Mouse (Mus musculus) liver, adult 2 months (tissue): ENCODE measurements around the gene Mmp7. TPM values are rescaled to one million over a fixed set of nuclear protein-coding genes. Genes with fewer than 3 reads are reported as not detected.

Experiments used
- DNase-seq: peaks from one replicate; pipeline ENCODE4 v3.0.0-alpha.2; 2011; ENCODE audit warnings: low read depth, low spot score; ENCODE audit errors: extremely low read depth
- H3K27ac ChIP-seq: fragments of 200-500 bp; replicated peaks from 2 replicates; pipeline ENCODE4 v1.5.1; 2012; ENCODE audit warnings: low read depth, mild to moderate bottlenecking, control low read depth, inconsistent platforms, low read length; ENCODE audit not compliant: insufficient read depth
- H3K27me3 ChIP-seq: fragments of 200-500 bp; 2 replicates; pipeline ENCODE4 v1.6.1; 2012; ENCODE audit warnings: mild to moderate bottlenecking, moderate library complexity, low read length, inconsistent platforms; ENCODE audit not compliant: control insufficient read depth, insufficient read depth
- H3K36me3 ChIP-seq: fragments of 200-500 bp; 2 replicates; pipeline ENCODE4 v1.6.1; 2012; ENCODE audit warnings: low read length, inconsistent platforms; ENCODE audit not compliant: control insufficient read depth, insufficient read depth
- H3K4me1 ChIP-seq: fragments of 200-500 bp; 2 replicates; pipeline ENCODE4 v1.6.1; 2011; ENCODE audit warnings: low read length; ENCODE audit not compliant: control insufficient read depth, insufficient read depth
- H3K4me3 ChIP-seq: fragments of 200-500 bp; 2 replicates; pipeline ENCODE4 v1.5.1; 2011; ENCODE audit warnings: low read depth, mild to moderate bottlenecking, control low read depth, low read length, moderate library complexity; ENCODE audit not compliant: insufficient read depth
- H3K79me2 ChIP-seq: fragments of 200-500 bp; 2 replicates; pipeline ENCODE4 v1.6.1; 2012; ENCODE audit warnings: inconsistent platforms, mild to moderate bottlenecking, low read length, moderate library complexity; ENCODE audit not compliant: control insufficient read depth, insufficient read depth
- H3K9ac ChIP-seq: fragments of 200-500 bp; 2 replicates; pipeline ENCODE4 v1.6.1; 2012; ENCODE audit warnings: low read depth, mild to moderate bottlenecking, control low read depth, inconsistent platforms, low read length
- CTCF ChIP-seq: fragments of 200-500 bp; IDR thresholded peaks from 2 replicates; pipeline ENCODE4 v1.5.1; 2011; ENCODE audit warnings: low read depth, low read length, control low read depth
- POLR2A ChIP-seq: fragments of 200-500 bp; IDR thresholded peaks from 2 replicates; pipeline ENCODE4 v1.6.1; 2011; ENCODE audit warnings: low read length, control low read depth; ENCODE audit not compliant: insufficient read depth; ENCODE audit errors: extremely low read depth
- WGBS: fragments of 180-500 bp; shearing (Covaris S2); methylation state at CpG from one replicate; pipeline ENCODE4 v1.1.7; 2018; 5-methylcytosine and 5-hydroxymethylcytosine counted together
- polyA plus RNA-seq: library from polyadenylated mRNA; depleted of rRNA; stranded (reverse); fragments of >200 nt; gene quantifications from 2 replicates; pipeline ENCODE4 v1.2.3, GENCODE M21; 2012
- total RNA-seq: library from RNA; depleted of rRNA; stranded (reverse); fragments of >200 nt; gene quantifications from 2 replicates; pipeline ENCODE4 v1.2.3, GENCODE M21; 2014

The Mmp7 gene
- total and polyA plus RNA-seq, 2 experiments = 0.55 TPM; not detected in 1

DNA sequence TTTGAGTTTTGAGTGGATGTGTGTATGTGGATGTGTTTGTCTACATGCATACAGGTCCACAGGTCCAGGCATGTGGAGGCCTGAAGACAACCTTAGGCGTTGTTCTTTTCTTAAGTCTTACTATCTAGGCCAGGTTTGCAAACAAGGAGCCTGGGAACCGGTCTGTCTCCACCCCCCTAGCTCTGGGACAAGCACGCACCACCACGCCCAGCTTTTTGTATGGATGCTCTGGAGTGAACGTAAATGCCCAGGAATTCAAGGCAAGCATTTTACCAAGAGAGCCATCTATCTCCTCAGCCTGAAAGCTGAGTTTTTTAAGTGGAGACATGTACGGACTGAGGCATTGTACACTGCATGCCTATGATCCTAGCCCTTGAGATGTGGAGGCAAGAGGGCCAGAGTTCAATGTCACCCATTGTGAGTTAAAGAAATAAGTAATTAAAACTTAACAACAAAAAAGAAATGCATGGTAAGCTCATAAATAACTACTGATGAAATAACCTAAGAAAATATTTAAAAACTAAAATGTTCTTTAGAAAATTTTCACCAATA lies 32.3 kb upstream of the Mmp7 start:
- no peak for DNase-seq
- no peak overlapping the region for H3K4me3 ChIP-seq
- H3K27me3 ChIP-seq = no peaks in the 10 kb centered on the region
- no peaks in the 10 kb centered on the region for H3K4me1 ChIP-seq
- H3K36me3 ChIP-seq = no peaks in the 10 kb centered on the region
- H3K79me2 ChIP-seq = no peaks in the 10 kb centered on the region
- WGBS = 88% methylated on average over 6 of the region's 6 CpGs
- no peak overlapping the region for H3K27ac ChIP-seq
- TF ChIP-seq CTCF (no peak), POLR2A (no peak)
- H3K9ac ChIP-seq = no peak overlapping the region

GRCm38 (mm10) chr9:7661371-7661770 lies 30.5 kb upstream of the Mmp7 start:
- Histone ChIP-seq H3K4me3 (no peak overlapping the region), H3K36me3 (no peaks in the 10 kb centered on the region), H3K27me3 (no peaks in the 10 kb centered on the region), H3K4me1 (no peaks in the 10 kb centered on the region), H3K27ac (no peak overlapping the region), H3K9ac (no peak overlapping the region), H3K79me2 (no peaks in the 10 kb centered on the region)
- TF ChIP-seq CTCF (no peak), POLR2A (no peak)
- DNase-seq = peak; percentile 21
- WGBS = 12% methylated on average over 1 of the region's 1 CpGs

DNA sequence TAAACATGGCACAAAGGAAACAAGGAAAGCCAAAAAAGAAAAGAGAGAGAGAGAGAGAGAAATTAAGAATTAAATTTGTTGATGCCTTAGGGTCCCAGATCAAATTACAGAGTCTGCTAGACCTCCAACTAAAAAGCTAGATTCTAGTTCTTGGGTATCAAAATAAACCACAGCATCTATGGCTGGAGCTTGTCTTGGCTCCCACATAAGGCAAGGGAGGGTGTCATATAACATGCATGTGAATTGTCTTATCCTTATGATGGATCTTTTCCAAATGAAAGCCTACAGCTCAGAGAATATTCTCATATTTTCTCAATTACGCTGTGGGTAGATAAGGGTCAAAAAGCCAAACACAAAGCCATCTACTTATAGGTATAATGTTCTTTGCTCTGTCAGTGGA lies 22.2 kb upstream of the Mmp7 start:
- no peak overlapping the region for H3K4me3 ChIP-seq
- H3K4me1 ChIP-seq = no peaks in the 10 kb centered on the region
- no peak overlapping the region for H3K9ac ChIP-seq
- no peaks in the 10 kb centered on the region for H3K36me3 ChIP-seq
- no peak overlapping the region for H3K27ac ChIP-seq
- WGBS = 93% methylated on average over 1 of the region's 1 CpGs
- H3K79me2 ChIP-seq = no peaks in the 10 kb centered on the region
- TF ChIP-seq CTCF (no peak), POLR2A (no peak)
- H3K27me3 ChIP-seq = no peaks in the 10 kb centered on the region
- no peak for DNase-seq

- Histone ChIP-seq H3K4me3 (no peak overlapping the region), H3K9ac (no peak overlapping the region), H3K27ac (no peak overlapping the region), H3K27me3 (no peaks in the 10 kb centered on the region), H3K4me1 (no peaks in the 10 kb centered on the region), H3K36me3 (no peaks in the 10 kb centered on the region), H3K79me2 (no peaks in the 10 kb centered on the region)
- no peak for DNase-seq
- TF ChIP-seq CTCF (no peak), POLR2A (no peak)
- 82% methylated on average over 9 of the region's 9 CpGs for WGBS
These were observed 18.9 kb upstream of the Mmp7 start for GRCm38 (mm10) chr9:7672985-7673384.

DNA sequence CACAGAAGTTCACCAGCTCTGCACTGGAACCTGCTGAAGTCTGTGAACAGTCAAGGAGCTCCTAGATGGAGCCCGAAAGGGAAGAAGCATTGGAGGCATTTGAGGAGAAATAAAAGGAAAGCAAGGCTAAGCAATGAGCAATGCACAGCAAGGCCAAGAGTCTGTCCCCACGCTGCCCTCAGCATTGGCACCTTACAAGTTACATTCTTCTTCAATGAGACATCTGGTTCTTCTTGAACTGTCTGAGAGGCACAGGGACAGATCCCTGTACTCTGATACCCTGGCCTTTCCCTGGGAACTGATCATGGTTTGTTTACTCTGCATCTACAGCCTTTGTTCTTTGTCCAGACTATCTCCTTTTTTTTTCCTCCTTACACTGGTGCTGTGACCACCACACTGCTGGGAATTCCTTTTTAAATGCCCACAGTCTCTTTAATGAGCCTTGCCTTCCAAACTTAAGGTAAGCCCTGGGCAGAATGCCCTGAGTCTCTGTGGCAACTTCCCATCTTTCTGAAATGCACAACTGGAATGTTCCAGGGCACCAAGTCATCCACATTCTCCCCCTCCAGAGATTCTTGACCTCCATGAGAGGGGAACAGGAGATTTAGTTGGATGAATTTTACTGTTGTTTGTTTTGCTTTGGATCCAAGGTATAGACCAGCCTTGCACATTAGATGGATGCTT lies 13.6 kb upstream of the Mmp7 start:
- Histone ChIP-seq H3K36me3 (no peaks in the 10 kb centered on the region), H3K27ac (no peak overlapping the region), H3K4me3 (no peak overlapping the region), H3K9ac (no peak overlapping the region), H3K79me2 (no peaks in the 10 kb centered on the region), H3K27me3 (no peaks in the 10 kb centered on the region), H3K4me1 (no peaks in the 10 kb centered on the region)
- TF ChIP-seq CTCF = no peak
- TF ChIP-seq POLR2A = no peak
- no peak for DNase-seq
- WGBS = 74% methylated on average over 2 of the region's 2 CpGs

GRCm38 (mm10) chr9:7682081-7682618 lies 9.7 kb upstream of the Mmp7 start:
- Histone ChIP-seq H3K27me3 (no peaks in the 10 kb centered on the region), H3K36me3 (no peaks in the 10 kb centered on the region), H3K27ac (no peak overlapping the region), H3K4me3 (no peak overlapping the region), H3K9ac (no peak overlapping the region), H3K79me2 (no peaks in the 10 kb centered on the region), H3K4me1 (no peaks in the 10 kb centered on the region)
- 77% methylated on average over 9 of the region's 9 CpGs for WGBS
- no peak for TF ChIP-seq CTCF
- DNase-seq = no peak
